Mouse (Mus musculus) heart, adult 2 months (tissue): ENCODE measurements around the gene Gnaq. TPM values are rescaled to one million over a fixed set of nuclear protein-coding genes. Genes with fewer than 3 reads are reported as not detected.

Source experiments
- DNase-seq, 2 experiments: peaks; one replicate each; pipeline ENCODE4 v3.0.0; 2021
- H3K27ac ChIP-seq: fragments of 200-600 bp; 2 replicates; pipeline ENCODE4 v1.8.1; 2022
- H3K27me3 ChIP-seq: fragments of 200-500 bp; 2 replicates; pipeline ENCODE4 v1.6.1; 2012; ENCODE audit warnings: mild to moderate bottlenecking, low read length, inconsistent platforms, mixed read lengths; ENCODE audit not compliant: control insufficient read depth, insufficient read depth
- H3K36me3 ChIP-seq: fragments of 200-500 bp; 2 replicates; pipeline ENCODE4 v1.6.1; 2012; ENCODE audit warnings: low read length, inconsistent platforms; ENCODE audit not compliant: control insufficient read depth, insufficient read depth
- H3K4me1 ChIP-seq: fragments of 200-500 bp; 2 replicates; pipeline ENCODE4 v1.6.1; 2011; ENCODE audit warnings: low read length; ENCODE audit not compliant: control insufficient read depth, insufficient read depth
- H3K4me3 ChIP-seq: fragments of 200-600 bp; 2 replicates; pipeline ENCODE4 v1.8.1; 2022
- H3K79me2 ChIP-seq: fragments of 200-500 bp; replicated peaks from 2 replicates; pipeline ENCODE4 v1.6.1; 2012; ENCODE audit warnings: mild to moderate bottlenecking, inconsistent platforms, low read length, moderate library complexity, mixed read lengths; ENCODE audit not compliant: control insufficient read depth, insufficient read depth
- H3K9ac ChIP-seq: fragments of 200-500 bp; 2 replicates; pipeline ENCODE4 v1.6.1; 2012; ENCODE audit warnings: low read depth, mild to moderate bottlenecking, control low read depth, inconsistent platforms, low read length, mixed read lengths
- CTCF ChIP-seq: fragments of 200-600 bp; IDR thresholded peaks from 2 replicates; pipeline ENCODE4 v1.8.1; 2022; ENCODE audit warnings: antibody characterized with exemption, mild to moderate bottlenecking, moderate library complexity
- EP300 ChIP-seq: fragments of 200-500 bp; IDR thresholded peaks from 2 replicates; pipeline ENCODE4 v1.6.1; 2011; ENCODE audit warnings: low read depth, low read length, control low read depth; ENCODE audit not compliant: insufficient read depth
- POLR2A ChIP-seq: fragments of 200-500 bp; IDR thresholded peaks from 2 replicates; pipeline ENCODE4 v1.6.1; 2011; ENCODE audit warnings: mild to moderate bottlenecking, low read depth, low read length, control low read depth; ENCODE audit not compliant: insufficient read depth
- WGBS: fragments of 180-500 bp; shearing (Covaris S2); methylation state at CpG from one replicate; pipeline ENCODE4 v1.1.7; 2018; 5-methylcytosine and 5-hydroxymethylcytosine counted together
- intact Hi-C: fragments of 180-260 bp; cut with DNase I; formaldehyde crosslinking; loops from one replicate; pipeline ENCODE4 v1.15.1; 2025
- polyA plus RNA-seq: library from polyadenylated mRNA; depleted of rRNA; stranded (reverse); fragments of >200 nt; gene quantifications from 2 replicates; pipeline ENCODE4 v1.2.3, GENCODE M21; 2012
- total RNA-seq, 2 experiments: library from RNA; stranded (reverse); gene quantifications; 2 replicates each; pipeline ENCODE4 v1.2.3; 2021

Gene Gnaq
- total and polyA plus RNA-seq, 3 experiments: 8.4 to 23.4 (median 23.1) TPM

GRCm38 (mm10) chr19:16168653-16169198, 36.1 kb downstream of the Gnaq start:
- peak overlapping the region; percentile 86 for H3K27ac ChIP-seq
- H3K79me2 ChIP-seq: peaks cover 10% of the 10 kb centered on the region
- H3K27me3 ChIP-seq: no peaks in the 10 kb centered on the region
- intact Hi-C loops: loop anchor here (2.0 kb wide), 2 partner anchors 14 to 36 kb away; partner anchors contain the start of gene Gnaq
- peak; percentile 55 to 68 for DNase-seq
- peaks cover 35% of the 10 kb centered on the region for H3K4me1 ChIP-seq
- H3K36me3 ChIP-seq: peaks cover 30% of the 10 kb centered on the region
- 14% methylated on average over 4 of the region's 4 CpGs for WGBS
- TF ChIP-seq EP300: peak; percentile 50; the same call in 1 of the 2 replicates
- no peak for TF ChIP-seq POLR2A
- TF ChIP-seq CTCF: no peak
- H3K4me3 ChIP-seq: no peak overlapping the region
- H3K9ac ChIP-seq: no peak overlapping the region; the same call in 1 of the 2 replicates

GRCm38 (mm10) chr19:16170724-16171123, 38.1 kb downstream of the Gnaq start:
- no peaks in the 10 kb centered on the region for H3K27me3 ChIP-seq
- H3K36me3 ChIP-seq: peaks cover 30% of the 10 kb centered on the region
- H3K4me3 ChIP-seq: no peak overlapping the region
- H3K79me2 ChIP-seq: peaks cover 10% of the 10 kb centered on the region
- DNase-seq: no peak
- intact Hi-C loops: no loop called here
- peaks cover 37% of the 10 kb centered on the region for H3K4me1 ChIP-seq
- 28% methylated on average over 3 of the region's 3 CpGs for WGBS
- no peak overlapping the region for H3K9ac ChIP-seq
- H3K27ac ChIP-seq: no peak overlapping the region
- no peak for TF ChIP-seq POLR2A
- no peak for TF ChIP-seq CTCF
- TF ChIP-seq EP300: no peak

GRCm38 (mm10) chr19:16173721-16174120, 41.1 kb downstream of the Gnaq start:
- DNase-seq: no peak
- 29% methylated on average over 9 of the region's 9 CpGs for WGBS
- H3K4me1 ChIP-seq: peaks cover 25% of the 10 kb centered on the region
- intact Hi-C loops: no loop called here
- no peaks in the 10 kb centered on the region for H3K27me3 ChIP-seq
- no peak overlapping the region for H3K4me3 ChIP-seq
- H3K27ac ChIP-seq: no peak overlapping the region; the same call in 1 of the 2 replicates
- H3K9ac ChIP-seq: peak overlapping the region; percentile 44; the same call in 1 of the 2 replicates
- TF ChIP-seq EP300: no peak
- no peak for TF ChIP-seq CTCF
- no peak for TF ChIP-seq POLR2A
- peaks cover 19% of the 10 kb centered on the region for H3K36me3 ChIP-seq
- H3K79me2 ChIP-seq: peaks cover 6% of the 10 kb centered on the region

GRCm38 (mm10) chr19:16176426-16176825, 43.8 kb downstream of the Gnaq start:
- 45% methylated on average over 5 of the region's 5 CpGs for WGBS
- intact Hi-C loops: no loop called here
- H3K9ac ChIP-seq: no peak overlapping the region

GRCm38 (mm10) chr19:16177139-16177727, 44.6 kb downstream of the Gnaq start:
- peaks cover 23% of the 10 kb centered on the region for H3K36me3 ChIP-seq
- no peak overlapping the region for H3K27ac ChIP-seq
- no peak overlapping the region for H3K9ac ChIP-seq
- H3K79me2 ChIP-seq: peaks cover 2% of the 10 kb centered on the region
- 94% methylated on average over 8 of the region's 8 CpGs for WGBS
- no peak for DNase-seq
- intact Hi-C loops: no loop called here
- H3K27me3 ChIP-seq: no peaks in the 10 kb centered on the region
- no peak for TF ChIP-seq POLR2A
- no peak for TF ChIP-seq EP300
- no peak for TF ChIP-seq CTCF
- H3K4me3 ChIP-seq: no peak overlapping the region
- H3K4me1 ChIP-seq: peaks cover 28% of the 10 kb centered on the region

More at GRCm38 (mm10) chr19:16176426-16176825, 43.8 kb downstream of the Gnaq start:
- H3K4me1 ChIP-seq: peaks cover 23% of the 10 kb centered on the region
- DNase-seq: no peak
- peaks cover 2% of the 10 kb centered on the region for H3K79me2 ChIP-seq
- TF ChIP-seq CTCF (peak; percentile 19; the same call in 1 of the 2 replicates), EP300 (no peak)
- no peak overlapping the region for H3K4me3 ChIP-seq
- no peaks in the 10 kb centered on the region for H3K27me3 ChIP-seq
- peaks cover 18% of the 10 kb centered on the region for H3K36me3 ChIP-seq
- H3K27ac ChIP-seq: no peak overlapping the region

GRCm38 (mm10) chr19:16181258-16181657, 48.6 kb downstream of the Gnaq start:
- 50% methylated on average over 3 of the region's 3 CpGs for WGBS

More at GRCm38 (mm10) chr19:16181258-16181657, 48.6 kb downstream of the Gnaq start:
- Histone ChIP-seq H3K36me3 (peaks cover 22% of the 10 kb centered on the region), H3K27ac (peak overlapping the region; percentile 74), H3K27me3 (no peaks in the 10 kb centered on the region), H3K4me1 (peaks cover 24% of the 10 kb centered on the region), H3K79me2 (peaks cover 4% of the 10 kb centered on the region), H3K4me3 (no peak overlapping the region), H3K9ac (no peak overlapping the region)
- TF ChIP-seq CTCF (no peak), EP300 (0 out of 2 replicates have a peak, but pooled peaks have one; percentile 13)
- intact Hi-C loops: loop anchor here (5.0 kb wide), 1 partner anchor 44 kb away; no protein-coding TSS in a partner anchor
- no peak for DNase-seq
